Mouse (Mus musculus) cortical plate, adult 2 months (tissue): Measurements from ENCODE around the gene Cfap77.

ENCODE experiments used
- CTCF ChIP-seq: fragments of 200-500 bp; IDR thresholded peaks from 2 replicates; pipeline ENCODE4 v1.5.1; 2011; ENCODE audit warnings: mild to moderate bottlenecking, control low read depth, low read length; ENCODE audit not compliant: insufficient read depth; ENCODE audit errors: extremely low read depth
- POLR2A ChIP-seq: fragments of 200-500 bp; IDR thresholded peaks from 2 replicates; pipeline ENCODE4 v1.6.1; 2011; ENCODE audit warnings: mild to moderate bottlenecking, low read length, control low read depth; ENCODE audit not compliant: insufficient read depth; ENCODE audit errors: extremely low read depth

- no peak for TF ChIP-seq CTCF
- TF ChIP-seq POLR2A = no peak
Measured at GRCm38 (mm10) chr2:28975604-28976003, 79.3 kb downstream of the Cfap77 start.
